ENCODE assay signal across 20 mouse cellular contexts in the genomic region with DNA sequence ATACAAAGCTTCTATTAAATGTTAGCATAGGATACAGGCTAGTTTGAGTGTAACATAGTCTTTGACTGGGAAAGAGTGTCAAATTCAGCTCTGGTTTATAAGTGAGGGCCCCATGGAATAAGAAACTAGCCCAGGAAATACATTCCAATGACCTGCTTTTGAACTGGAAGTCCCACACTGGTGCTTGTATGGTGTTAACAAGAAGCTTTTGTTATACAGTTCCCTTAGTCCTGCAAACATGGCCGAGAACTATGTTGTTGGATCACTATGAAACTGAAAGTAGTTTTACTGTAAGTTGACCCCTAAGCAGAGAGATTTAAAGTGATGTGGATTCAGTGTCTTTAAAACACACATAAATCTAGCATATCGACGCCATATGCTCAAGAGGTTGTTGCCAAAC.
DNase-seq lines count a peak whose midpoint lies in the region; ATAC-seq and TF ChIP-seq lines count a peak whose summit lies in the region.
"Had no signal": no experiment of that assay in that cellular context is flagged by ENCODE, and none has a peak within 500 bp of the region (broad histone marks: within the 10 kb centered on the region; RNA-seq: fewer than 3 reads in every experiment).

No protein-coding gene starts in this region.

- no peak for TF ChIP-seq POLR2A in limb, embryonic 14.5 days (IDR thresholded peaks at IDR 0.05; ENCODE audit: borderline replicate concordance, extremely low read depth, insufficient read depth, insufficient read length)

- 54% methylated on average over 3 of the region's 3 CpGs for whole genome bisulfite sequencing in embryonic facial prominence, embryonic 14.5 days
- 80% methylated on average over 3 of the region's 3 CpGs for WGBS in embryonic facial prominence, embryonic 10.5 days
- 41% methylated on average over 3 of the region's 3 CpGs for WGBS in limb, embryonic 13.5 days
- 91% methylated on average over 3 of the region's 3 CpGs for WGBS in limb, embryonic 10.5 days
- WGBS in limb, embryonic 14.5 days, result 39% methylated on average over 3 of the region's 3 CpGs
- 84% methylated on average over 3 of the region's 3 CpGs for WGBS in hindbrain, embryonic 12.5 days

- no peak overlapping the region for H3K9ac ChIP-seq in embryonic facial prominence, embryonic 14.5 days (ENCODE audit: low read depth, low read length)
- no peak overlapping the region for H3K9ac ChIP-seq in limb, embryonic 13.5 days
- no peak overlapping the region for H3K9ac ChIP-seq in limb, embryonic 14.5 days (ENCODE audit: low read depth, low read length, severe bottlenecking)
- no peak overlapping the region for H3K9ac ChIP-seq in hindbrain, embryonic 12.5 days
- H3K9ac ChIP-seq: embryonic facial prominence, embryonic 15.5 days; forebrain, embryonic 13.5 days; heart, embryonic 13.5 days had no signal

- H3K4me2 ChIP-seq in embryonic facial prominence, embryonic 14.5 days (ENCODE audit: low read depth, low read length), result no peak overlapping the region
- H3K4me2 ChIP-seq in limb, embryonic 13.5 days (replicated peaks), result no peak overlapping the region
- H3K4me2 ChIP-seq in limb, embryonic 14.5 days (replicated peaks; ENCODE audit: low read depth, low read length, severe bottlenecking), result no peak overlapping the region
- H3K4me2 ChIP-seq in hindbrain, embryonic 12.5 days (replicated peaks), result no peak overlapping the region
- H3K4me2 ChIP-seq: embryonic facial prominence, embryonic 15.5 days; forebrain, embryonic 13.5 days; heart, embryonic 13.5 days had no signal

- DNase-seq in embryonic facial prominence, embryonic 14.5 days (ENCODE audit: low spot score), result peak; percentile 36
- DNase-seq in embryonic facial prominence, embryonic 10.5 days (ENCODE audit: low spot score), result no peak
- no peak for DNase-seq in limb, embryonic 10.5 days (ENCODE audit: low spot score)
- DNase-seq in R1 (ENCODE audit: low read depth, low spot score), result peak; percentile 10
- DNase-seq in limb, embryonic 14.5 days (ENCODE audit: low spot score), result peak; percentile 39
- DNase-seq: adrenal gland, postnatal 10 days; cerebellum, adult 11-12 months; cerebellum, adult 9-10 months; cerebellum, postnatal 25 days; gastrocnemius, postnatal 36 days; heart, adult 11 months; heart, postnatal 36 days had no signal

- H3K9me3 ChIP-seq in embryonic facial prominence, embryonic 14.5 days (ENCODE audit: control insufficient read depth, low read length), result no peaks in the 10 kb centered on the region
- no peaks in the 10 kb centered on the region for H3K9me3 ChIP-seq in embryonic facial prominence, embryonic 10.5 days
- no peaks in the 10 kb centered on the region for H3K9me3 ChIP-seq in limb, embryonic 13.5 days
- H3K9me3 ChIP-seq in limb, embryonic 10.5 days (replicated peaks), result no peaks in the 10 kb centered on the region
- no peaks in the 10 kb centered on the region for H3K9me3 ChIP-seq in limb, embryonic 14.5 days (ENCODE audit: control insufficient read depth, low read length)
- no peaks in the 10 kb centered on the region for H3K9me3 ChIP-seq in hindbrain, embryonic 12.5 days (replicated peaks)
- H3K9me3 ChIP-seq: embryonic facial prominence, embryonic 15.5 days; forebrain, embryonic 13.5 days; heart, embryonic 13.5 days had no signal

- ATAC-seq in embryonic facial prominence, embryonic 14.5 days (ENCODE audit: low read depth), result no peak
- peak; percentile 62 for ATAC-seq in limb, embryonic 13.5 days (ENCODE audit: low FRiP score, low read depth)
- peak; percentile 66 for ATAC-seq in limb, embryonic 14.5 days (ENCODE audit: low FRiP score, low read depth)
- no peak for ATAC-seq in hindbrain, embryonic 12.5 days (ENCODE audit: low FRiP score)
- no peak for ATAC-seq in erythroblast, adult 5-6 weeks (replicated peaks; ENCODE audit: low FRiP score, poor library complexity, severe bottlenecking)
- ATAC-seq: forebrain, embryonic 13.5 days; hindbrain, postnatal 0 days; Patski had no signal

- no peak overlapping the region for H3K4me3 ChIP-seq in embryonic facial prominence, embryonic 14.5 days (ENCODE audit: low read depth, low read length)
- H3K4me3 ChIP-seq in embryonic facial prominence, embryonic 10.5 days, result no peak overlapping the region
- H3K4me3 ChIP-seq in limb, embryonic 13.5 days, result no peak overlapping the region
- H3K4me3 ChIP-seq in limb, embryonic 10.5 days, result no peak overlapping the region
- H3K4me3 ChIP-seq in limb, embryonic 14.5 days (replicated peaks; ENCODE audit: low read length), result no peak overlapping the region
- H3K4me3 ChIP-seq in hindbrain, embryonic 12.5 days, result no peak overlapping the region
- H3K4me3 ChIP-seq: embryonic facial prominence, embryonic 15.5 days; forebrain, embryonic 13.5 days; heart, embryonic 13.5 days had no signal

- H3K27ac ChIP-seq in embryonic facial prominence, embryonic 14.5 days (replicated peaks; ENCODE audit: low read depth, low read length), result 0 out of 2 replicates have a peak overlapping the region, but pooled peaks have one; percentile 28
- H3K27ac ChIP-seq in embryonic facial prominence, embryonic 10.5 days (replicated peaks), result no peak overlapping the region
- H3K27ac ChIP-seq in limb, embryonic 13.5 days, result no peak overlapping the region; the same call in 1 of the 2 replicates
- no peak overlapping the region for H3K27ac ChIP-seq in limb, embryonic 10.5 days
- H3K27ac ChIP-seq in limb, embryonic 14.5 days (replicated peaks; ENCODE audit: low read depth, low read length), result no peak overlapping the region
- no peak overlapping the region for H3K27ac ChIP-seq in hindbrain, embryonic 12.5 days
- H3K27ac ChIP-seq: embryonic facial prominence, embryonic 15.5 days; forebrain, embryonic 13.5 days; heart, embryonic 13.5 days; hindbrain, postnatal 0 days had no signal

- no peaks in the 10 kb centered on the region for H3K27me3 ChIP-seq in embryonic facial prominence, embryonic 14.5 days (replicated peaks; ENCODE audit: control insufficient read depth, insufficient read depth, low read length)
- no peaks in the 10 kb centered on the region for H3K27me3 ChIP-seq in embryonic facial prominence, embryonic 10.5 days (replicated peaks; ENCODE audit: low read depth, poor library complexity, severe bottlenecking)
- no peaks in the 10 kb centered on the region for H3K27me3 ChIP-seq in limb, embryonic 13.5 days
- H3K27me3 ChIP-seq in limb, embryonic 10.5 days (ENCODE audit: low read depth, poor library complexity, severe bottlenecking), result no peaks in the 10 kb centered on the region
- no peaks in the 10 kb centered on the region for H3K27me3 ChIP-seq in limb, embryonic 14.5 days (ENCODE audit: control insufficient read depth, insufficient read depth, low read length)
- H3K27me3 ChIP-seq in hindbrain, embryonic 12.5 days, result no peaks in the 10 kb centered on the region
- H3K27me3 ChIP-seq: embryonic facial prominence, embryonic 15.5 days; forebrain, embryonic 13.5 days; heart, embryonic 13.5 days; Patski had no signal

- H3K36me3 ChIP-seq in embryonic facial prominence, embryonic 14.5 days (ENCODE audit: control insufficient read depth, insufficient read depth, low read length), result no peaks in the 10 kb centered on the region
- H3K36me3 ChIP-seq in embryonic facial prominence, embryonic 10.5 days (replicated peaks), result no peaks in the 10 kb centered on the region
- H3K36me3 ChIP-seq in limb, embryonic 13.5 days, result no peaks in the 10 kb centered on the region
- no peaks in the 10 kb centered on the region for H3K36me3 ChIP-seq in limb, embryonic 10.5 days
- H3K36me3 ChIP-seq in limb, embryonic 14.5 days (ENCODE audit: control insufficient read depth, insufficient read depth, low read length), result no peaks in the 10 kb centered on the region
- H3K36me3 ChIP-seq in hindbrain, embryonic 12.5 days, result no peaks in the 10 kb centered on the region
- H3K36me3 ChIP-seq: embryonic facial prominence, embryonic 15.5 days; heart, embryonic 13.5 days had no signal

- no peaks in the 10 kb centered on the region; the same call in 1 of the 2 replicates for H3K4me1 ChIP-seq in embryonic facial prominence, embryonic 14.5 days (ENCODE audit: control insufficient read depth, insufficient read depth, low read length)
- H3K4me1 ChIP-seq in embryonic facial prominence, embryonic 10.5 days, result peaks cover 7% of the 10 kb centered on the region
- peaks cover 5% of the 10 kb centered on the region; the same call in 1 of the 2 replicates for H3K4me1 ChIP-seq in limb, embryonic 13.5 days
- H3K4me1 ChIP-seq in limb, embryonic 10.5 days, result peaks cover 6% of the 10 kb centered on the region; the same call in 1 of the 2 replicates
- 0 out of 2 replicates have a peak, but pooled peaks cover 4% of the 10 kb centered on the region for H3K4me1 ChIP-seq in limb, embryonic 14.5 days (ENCODE audit: control insufficient read depth, insufficient read depth, low read length)
- no peaks in the 10 kb centered on the region for H3K4me1 ChIP-seq in hindbrain, embryonic 12.5 days
- H3K4me1 ChIP-seq: embryonic facial prominence, embryonic 15.5 days; forebrain, embryonic 13.5 days; heart, embryonic 13.5 days had no signal

Comparison
In these comparisons a context has a peak if more than half of its experiments do, and no peak if none do; other contexts are left out.
1. DNase-seq: peak in embryonic facial prominence, embryonic 14.5 days (single experiment), R1 (single experiment) and limb, embryonic 14.5 days (single experiment); none in embryonic facial prominence, embryonic 10.5 days (single experiment) and limb, embryonic 10.5 days (single experiment).
2. ATAC-seq: peak in limb, embryonic 13.5 days (single experiment) and limb, embryonic 14.5 days (single experiment); none in embryonic facial prominence, embryonic 14.5 days (single experiment), hindbrain, embryonic 12.5 days (single experiment) and erythroblast, adult 5-6 weeks (single experiment).